Mouse (Mus musculus) naive thymus-derived CD4-positive, alpha-beta T cell, adult 2 months (primary cell): ENCODE data around the gene Lrp1.

ENCODE experiments used
- DNase-seq: peaks from one replicate; pipeline ENCODE4 v3.0.0-alpha.2; 2011; ENCODE audit warnings: low read depth

The Lrp1 gene

GRCm38 (mm10) chr10:127592850-127593249 is 28.1 kb downstream of the Lrp1 start:
- DNase-seq, result no peak

GRCm38 (mm10) chr10:127592423-127592822 is 28.5 kb downstream of the Lrp1 start:
- no peak for DNase-seq

GRCm38 (mm10) chr10:127591514-127591913 is 29.4 kb downstream of the Lrp1 start:
- no peak for DNase-seq

DNA sequence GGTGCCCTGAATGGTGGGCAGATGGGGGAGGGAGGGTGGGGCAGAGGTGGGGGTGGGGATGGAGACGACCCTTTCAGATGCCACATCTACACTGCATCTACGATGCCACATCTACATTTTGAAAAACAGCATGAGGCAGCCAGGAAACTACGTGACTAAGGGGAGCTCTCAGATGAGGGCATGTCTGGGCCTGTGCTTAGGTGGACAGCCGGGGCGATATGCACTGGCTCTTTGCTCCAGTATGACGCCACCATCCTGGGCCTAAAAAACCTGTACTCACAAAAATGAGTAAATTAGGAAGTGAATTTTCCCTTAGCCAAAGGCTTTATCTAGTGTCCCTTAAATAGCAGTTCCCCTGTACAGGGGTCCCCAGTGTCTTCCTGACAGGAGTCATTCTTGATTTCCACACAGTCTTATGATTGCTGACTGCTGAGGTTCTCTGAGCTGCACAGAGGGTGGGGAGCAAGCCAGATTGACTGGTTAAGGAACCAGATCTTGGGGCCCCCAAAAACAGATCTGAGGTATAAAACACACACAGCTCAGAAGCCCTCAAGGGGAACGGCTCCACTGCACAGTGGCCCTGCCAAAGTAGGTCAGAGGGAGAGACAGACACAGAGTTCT is 30.0 kb downstream of the Lrp1 start:
- DNase-seq, result no peak

GRCm38 (mm10) chr10:127590256-127590655 is 30.7 kb downstream of the Lrp1 start:
- DNase-seq, result peak; percentile 20

GRCm38 (mm10) chr10:127587776-127588175 is 33.2 kb downstream of the Lrp1 start:
- no peak for DNase-seq

GRCm38 (mm10) chr10:127586209-127586608 is 34.7 kb downstream of the Lrp1 start:
- peak; percentile 19 for DNase-seq

DNA sequence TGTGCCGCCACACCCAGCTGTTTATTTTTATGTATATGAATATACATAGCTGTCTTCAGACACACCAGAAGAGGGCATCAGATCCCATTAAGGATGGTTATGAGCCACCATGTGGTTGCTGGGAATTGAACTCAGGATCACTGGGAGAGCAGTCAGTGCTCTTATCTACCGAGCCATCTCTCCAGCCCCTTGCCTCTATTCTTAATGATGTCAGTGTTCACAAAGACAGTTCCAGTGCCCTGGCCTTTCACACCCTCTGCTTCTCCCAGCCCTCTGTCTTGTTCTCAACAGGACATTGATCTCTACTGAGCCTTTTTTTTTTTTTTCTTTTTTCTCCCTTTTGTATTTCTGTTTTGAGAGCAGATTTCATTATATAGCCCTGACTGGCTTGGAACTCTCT is 35.4 kb downstream of the Lrp1 start:
- DNase-seq, result no peak

- DNase-seq, result no peak
Observed at GRCm38 (mm10) chr10:127583649-127584048, 37.3 kb downstream of the Lrp1 start.

DNA sequence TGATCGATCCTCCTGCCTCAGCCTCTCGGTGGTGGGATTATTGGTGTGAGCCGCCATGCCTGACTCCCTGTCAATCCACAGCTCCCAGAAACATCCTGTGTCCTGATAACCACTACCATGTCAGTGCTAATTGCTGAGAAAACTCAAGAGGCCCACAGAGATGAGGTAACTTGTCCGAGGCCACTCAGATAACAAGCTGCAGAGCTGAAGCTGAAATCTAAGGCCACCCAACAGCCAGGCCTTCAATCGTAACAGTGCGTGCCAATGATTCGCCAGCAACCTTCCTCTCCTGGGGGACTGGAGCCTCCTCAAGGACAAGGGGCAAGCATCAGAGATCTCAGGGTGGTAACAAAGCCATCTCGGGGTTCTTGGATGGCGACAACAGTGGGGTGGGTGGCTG is 39.7 kb downstream of the Lrp1 start:
- no peak for DNase-seq

DNA sequence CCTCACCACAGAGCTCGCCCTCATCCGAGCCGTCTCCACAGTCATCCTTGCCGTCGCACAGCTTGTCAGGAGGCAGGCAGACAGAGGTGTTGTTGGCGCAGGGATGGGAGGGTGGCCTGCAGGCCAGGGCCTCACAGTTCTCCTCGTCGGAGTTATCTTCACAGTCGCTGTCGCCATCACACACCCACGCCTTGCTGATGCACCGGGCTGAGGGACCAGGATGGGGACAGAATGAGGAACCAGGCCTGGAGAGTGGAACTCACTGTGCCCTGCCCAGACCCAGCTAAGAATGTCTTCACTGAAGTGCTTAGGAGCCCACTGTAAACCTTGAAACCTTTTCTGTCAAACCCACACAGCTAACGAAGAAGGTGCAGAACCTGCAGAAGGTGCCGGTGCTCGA is 43.0 kb downstream of the Lrp1 start:
- DNase-seq, result no peak

GRCm38 (mm10) chr10:127577156-127577555 is 43.8 kb downstream of the Lrp1 start:
- no peak for DNase-seq

DNA sequence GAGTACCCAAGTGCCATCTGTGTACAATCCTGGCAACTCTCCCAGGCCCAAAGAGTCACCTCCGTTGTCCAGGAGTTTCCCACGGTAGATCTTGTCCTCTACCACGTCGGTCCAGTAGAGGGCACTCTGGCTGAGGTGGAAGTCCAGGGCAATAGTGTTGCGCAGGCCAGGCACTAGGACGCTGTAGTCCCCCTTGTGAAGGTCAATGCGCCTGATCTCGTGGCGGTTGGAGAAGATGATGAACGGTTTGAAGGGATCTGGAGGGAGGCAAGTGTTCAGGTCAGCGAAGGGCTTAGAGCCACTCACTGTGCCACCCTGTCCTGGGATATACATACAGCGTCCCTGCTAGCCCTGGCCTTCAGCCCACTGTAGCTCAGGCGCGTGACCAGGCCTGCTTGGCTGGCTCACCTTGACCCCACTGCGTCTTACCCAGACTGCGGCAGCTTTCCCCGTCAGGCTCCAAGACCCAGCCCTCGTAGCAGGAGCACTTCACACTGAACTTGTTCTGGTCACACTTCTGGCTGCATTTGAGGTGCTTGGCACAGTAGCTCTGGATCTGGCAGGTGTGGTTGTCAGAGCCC is 44.5 kb downstream of the Lrp1 start:
- peak; percentile 42 for DNase-seq

DNA sequence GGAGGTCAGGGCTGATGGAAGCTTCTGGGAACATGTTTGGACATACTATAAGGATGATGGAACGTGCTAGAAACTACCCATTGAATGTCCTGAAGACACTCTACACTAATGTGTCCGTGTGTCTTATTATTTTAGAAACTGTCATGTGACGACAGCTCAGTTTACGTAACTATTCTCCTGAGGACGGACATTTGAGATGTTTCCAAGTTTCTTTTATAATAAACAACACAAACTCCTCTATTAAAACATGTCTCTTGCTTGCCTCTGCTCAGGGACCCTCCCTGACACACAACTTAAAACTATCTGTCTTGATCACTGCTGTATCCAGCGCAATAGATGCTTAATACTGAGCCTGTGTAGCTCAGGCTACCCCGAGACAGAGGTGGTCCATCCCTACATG is 45.2 kb downstream of the Lrp1 start:
- DNase-seq, result no peak

- no peak for DNase-seq
Observed at GRCm38 (mm10) chr10:127572281-127572680, 48.7 kb downstream of the Lrp1 start.

DNA sequence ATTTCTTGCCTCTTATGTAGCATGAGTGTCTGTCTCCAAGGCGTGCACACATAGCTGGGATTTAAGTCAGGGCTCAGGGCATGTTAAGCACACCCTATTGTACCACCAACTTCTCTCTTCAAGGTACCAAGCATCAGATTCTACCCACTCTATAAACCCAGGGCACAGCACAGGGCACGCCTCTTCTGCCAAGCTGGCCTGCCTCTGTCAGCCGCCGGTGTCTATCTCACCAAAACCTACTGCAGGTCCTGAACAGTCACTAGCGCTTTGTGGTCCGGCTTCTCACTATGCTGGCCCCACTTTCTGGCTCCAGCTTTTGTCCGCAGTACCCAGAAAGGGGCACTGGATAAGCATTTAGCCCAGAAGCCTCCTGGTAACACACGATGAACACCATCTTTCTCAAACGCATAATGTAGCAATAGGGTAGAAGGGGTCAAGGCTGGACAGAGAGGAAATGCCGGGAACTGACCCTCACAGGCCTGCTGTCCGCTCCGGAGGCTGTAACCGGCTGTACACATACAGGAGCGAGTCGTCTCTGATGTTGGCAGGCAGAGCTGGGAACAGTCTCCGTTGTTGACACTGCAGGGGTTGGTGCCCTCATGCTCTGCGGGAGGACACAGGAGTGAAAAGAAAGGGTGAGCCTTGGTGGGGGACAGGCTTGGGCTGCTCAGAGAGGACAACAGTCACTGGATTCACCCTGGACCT is 49.9 kb downstream of the Lrp1 start:
- no peak for DNase-seq

DNA sequence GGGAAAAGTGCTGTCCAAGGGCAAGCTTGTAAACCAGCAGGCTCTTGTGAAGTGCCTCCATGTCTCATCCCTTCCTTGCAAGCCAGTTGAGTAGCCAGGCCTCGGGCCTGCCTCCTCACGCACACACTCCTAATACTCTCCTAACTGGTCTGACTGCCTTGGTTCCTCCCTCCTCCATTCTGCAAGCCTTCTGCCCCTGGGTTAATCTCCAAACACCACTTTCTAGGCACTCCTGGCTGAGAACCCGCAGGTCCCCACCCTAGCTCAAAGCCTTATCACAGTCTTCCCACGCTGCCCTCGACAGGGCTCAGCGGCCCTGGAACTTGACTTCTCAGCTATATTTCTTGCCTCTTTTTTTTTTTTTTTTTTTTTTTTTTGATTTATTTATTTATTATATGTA is 50.6 kb downstream of the Lrp1 start:
- no peak for DNase-seq

- DNase-seq, result peak; percentile 81
Observed at GRCm38 (mm10) chr10:127569450-127569849, 51.5 kb downstream of the Lrp1 start.

DNA sequence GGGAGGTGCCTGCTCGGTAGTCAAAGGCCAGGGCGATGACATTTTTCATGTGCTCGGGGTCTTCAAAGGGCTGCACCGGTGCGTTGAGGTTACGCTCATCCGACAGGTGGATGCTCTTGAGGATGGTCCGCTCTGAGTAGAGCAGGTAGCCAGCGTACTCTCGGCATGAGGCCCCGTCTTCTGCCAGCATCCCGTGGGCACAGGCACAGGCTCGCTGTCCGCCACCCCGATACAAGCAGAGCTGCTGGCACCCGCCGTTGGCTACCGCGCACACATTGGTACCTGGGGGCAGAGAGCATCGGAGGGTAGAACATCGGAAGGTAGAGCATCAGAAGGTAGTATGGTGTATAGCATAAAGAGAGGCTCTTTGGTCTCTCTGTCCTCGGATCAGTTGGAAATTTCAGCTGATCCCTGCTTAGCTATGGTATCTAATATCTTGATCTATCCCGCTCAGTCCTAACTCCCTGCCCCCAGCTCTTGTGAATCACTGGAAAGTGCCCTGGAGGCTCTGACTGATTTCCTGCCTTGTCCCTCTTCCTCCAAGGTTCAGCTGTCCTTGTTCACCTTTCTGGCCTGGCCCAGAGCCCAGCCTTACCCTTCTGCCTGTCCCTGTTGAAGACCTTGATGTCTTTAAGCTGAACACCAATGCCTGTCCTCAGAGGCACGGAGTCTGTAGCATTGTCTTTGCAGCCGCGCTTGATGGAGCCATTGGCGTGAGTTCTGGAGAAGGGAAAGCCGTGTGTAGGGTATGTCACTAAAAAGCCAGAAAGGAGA is 54.2 kb downstream of the Lrp1 start:
- DNase-seq, result no peak

GRCm38 (mm10) chr10:127564301-127564700 is 56.6 kb downstream of the Lrp1 start:
- no peak for DNase-seq

DNA sequence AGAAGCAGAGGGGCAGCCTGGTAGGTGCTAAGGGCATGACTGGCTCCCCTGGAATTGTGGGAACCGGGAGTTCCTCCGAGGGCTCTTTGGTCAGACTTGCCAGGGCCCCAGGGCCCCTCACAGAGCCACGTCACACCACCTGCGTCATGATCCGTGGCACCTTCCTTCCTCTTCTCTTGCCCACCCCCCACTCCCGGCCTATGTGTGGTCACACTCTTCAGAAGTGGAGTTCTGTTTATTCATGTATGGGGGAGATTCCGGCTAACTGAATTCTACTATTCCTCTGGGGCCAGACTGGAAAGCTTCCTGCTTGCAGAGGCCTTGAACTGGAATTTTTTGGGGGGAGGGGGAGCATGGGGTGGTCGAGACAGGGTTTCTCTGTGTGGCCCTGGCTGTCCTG is 57.1 kb downstream of the Lrp1 start:
- DNase-seq, result no peak

GRCm38 (mm10) chr10:127561145-127561544 is 59.8 kb downstream of the Lrp1 start:
- DNase-seq, result no peak

- DNase-seq, result peak; percentile 32
Observed at GRCm38 (mm10) chr10:127557397-127557796, 63.6 kb downstream of the Lrp1 start.
